Mouse (Mus musculus): ENCODE data around the gene Lhx2. TPM values are rescaled to one million over a fixed set of nuclear protein-coding genes. Genes with fewer than 3 reads are reported as not detected.

Gene Lhx2
- total and polyA plus RNA-seq, 2 experiments from 2014 or later = not detected

DNA sequence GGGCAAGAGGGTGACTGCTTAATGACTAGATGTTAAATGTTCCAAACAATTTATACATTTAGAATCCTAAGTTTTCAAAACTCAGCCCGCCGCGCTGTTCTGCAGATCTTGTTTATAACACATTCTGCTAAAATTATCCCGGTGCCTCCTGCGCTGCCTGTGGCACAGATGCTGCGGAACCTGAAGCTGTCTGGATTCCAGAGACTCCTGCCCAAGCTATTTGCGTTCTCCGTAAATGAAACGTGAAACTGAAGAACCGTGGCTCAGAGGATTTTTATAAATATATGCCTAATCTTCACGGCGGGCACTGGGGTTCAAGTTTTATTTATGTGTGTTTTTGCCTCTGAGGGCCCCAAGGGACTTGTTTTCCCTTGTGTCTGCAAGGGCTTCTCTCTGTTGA lies 64.2 kb downstream of the Lhx2 start:
- WGBS = 50% methylated on average over 12 of the region's 12 CpGs
- no peak for ATAC-seq (ENCODE audit: insufficient read depth, low read depth)

DNA sequence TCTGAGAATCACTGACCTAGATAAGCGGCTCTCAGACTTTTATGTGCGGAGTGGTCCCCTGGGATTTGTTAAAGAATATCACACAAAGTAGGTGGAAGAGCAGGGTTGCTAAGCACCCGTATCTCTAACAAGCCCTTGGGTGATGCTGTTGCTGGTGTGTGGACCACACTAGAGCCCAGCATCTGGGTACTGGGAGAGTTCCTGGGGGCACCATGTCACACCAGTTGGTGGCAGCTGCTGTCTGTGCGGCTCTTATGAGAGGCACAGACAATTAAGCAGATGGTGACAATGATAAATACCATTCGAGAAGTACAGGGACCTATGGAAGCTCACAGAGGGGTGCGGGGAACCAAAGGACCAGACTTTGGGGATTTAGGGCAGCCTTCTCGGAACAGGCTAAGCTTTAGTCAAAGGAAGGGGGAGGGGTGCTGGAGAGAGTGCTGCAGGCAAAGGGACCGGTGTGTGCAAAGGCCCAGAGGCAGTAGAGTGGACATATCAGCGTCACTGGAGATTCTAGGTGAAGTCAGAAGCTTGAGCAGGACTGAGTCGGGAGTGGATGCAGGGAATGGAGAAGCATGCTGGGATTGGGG lies 65.0 kb downstream of the Lhx2 start:
- TF ChIP-seq CTCF (IDR thresholded peaks at IDR 0.05; ENCODE audit: low read depth) = no peak
- no peak for TF ChIP-seq EP300 (IDR thresholded peaks at IDR 0.05; ENCODE audit: low read depth)
- no peaks in the 10 kb centered on the region for H3K9me3 ChIP-seq (replicated peaks; ENCODE audit: control insufficient read depth, low read length)
- H3K4me1 ChIP-seq (ENCODE audit: control insufficient read depth, insufficient read depth) = no peaks in the 10 kb centered on the region
- H3K4me3 ChIP-seq (ENCODE audit: low read depth, low read length) = no peak overlapping the region
- ATAC-seq (ENCODE audit: insufficient read depth, low read depth) = no peak
- 64% methylated on average over 10 of the region's 10 CpGs for WGBS
- H3K27ac ChIP-seq (ENCODE audit: low read depth) = no peak overlapping the region
- no peak overlapping the region for H3K9ac ChIP-seq (replicated peaks; ENCODE audit: low read depth, low read length)
- DNase-seq (ENCODE audit: low spot score) = no peak
- no peaks in the 10 kb centered on the region for H3K27me3 ChIP-seq (ENCODE audit: control insufficient read depth, insufficient read depth, low read length)
- no peaks in the 10 kb centered on the region for H3K36me3 ChIP-seq (replicated peaks; ENCODE audit: control insufficient read depth, insufficient read depth, low read length)
- no peak overlapping the region for H3K4me2 ChIP-seq (ENCODE audit: low read depth, low read length)

More for the DNA sequence above, 64.2 kb downstream of the Lhx2 start:
- H3K9me3 ChIP-seq (replicated peaks; ENCODE audit: control insufficient read depth, low read length) = no peaks in the 10 kb centered on the region
- no peak overlapping the region for H3K4me3 ChIP-seq (ENCODE audit: low read depth, low read length)
- no peaks in the 10 kb centered on the region for H3K4me1 ChIP-seq (ENCODE audit: control insufficient read depth, insufficient read depth)
- no peak overlapping the region for H3K27ac ChIP-seq (ENCODE audit: low read depth)
- H3K36me3 ChIP-seq (replicated peaks; ENCODE audit: control insufficient read depth, insufficient read depth, low read length) = no peaks in the 10 kb centered on the region
- TF ChIP-seq EP300 (IDR thresholded peaks at IDR 0.05; ENCODE audit: low read depth) (no peak), CTCF (IDR thresholded peaks at IDR 0.05; ENCODE audit: low read depth) (no peak)
- H3K27me3 ChIP-seq (ENCODE audit: control insufficient read depth, insufficient read depth, low read length) = no peaks in the 10 kb centered on the region
- no peak overlapping the region for H3K4me2 ChIP-seq (ENCODE audit: low read depth, low read length)
- DNase-seq (ENCODE audit: low spot score) = no peak
- no peak overlapping the region for H3K9ac ChIP-seq (replicated peaks; ENCODE audit: low read depth, low read length)

DNA sequence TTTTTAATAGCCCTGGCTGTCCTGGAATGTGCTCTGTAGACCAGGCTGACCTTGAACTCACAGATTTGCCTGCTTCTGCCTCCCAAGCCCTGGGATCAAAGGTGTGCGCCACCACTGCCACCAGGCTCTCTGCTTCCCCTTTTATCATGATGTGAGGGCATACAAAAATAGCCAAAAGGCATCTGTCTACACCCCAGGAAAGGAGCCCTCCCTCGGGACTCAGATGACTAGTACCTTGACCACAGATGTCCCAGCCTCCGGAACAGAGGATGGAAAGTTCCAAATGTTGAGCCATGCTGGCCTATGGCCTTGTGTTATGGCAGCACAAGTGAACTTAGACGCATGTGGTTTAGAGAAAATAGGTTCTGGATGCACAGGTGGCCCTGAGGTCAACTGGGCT lies 66.3 kb downstream of the Lhx2 start:
- 63% methylated on average over 4 of the region's 4 CpGs for WGBS
- Histone ChIP-seq H3K4me1 (ENCODE audit: control insufficient read depth, insufficient read depth) (no peaks in the 10 kb centered on the region), H3K27me3 (ENCODE audit: control insufficient read depth, insufficient read depth, low read length) (no peaks in the 10 kb centered on the region), H3K27ac (ENCODE audit: low read depth) (no peak overlapping the region), H3K4me2 (ENCODE audit: low read depth, low read length) (no peak overlapping the region), H3K9ac (replicated peaks; ENCODE audit: low read depth, low read length) (no peak overlapping the region), H3K36me3 (replicated peaks; ENCODE audit: control insufficient read depth, insufficient read depth, low read length) (no peaks in the 10 kb centered on the region), H3K4me3 (ENCODE audit: low read depth, low read length) (no peak overlapping the region), H3K9me3 (replicated peaks; ENCODE audit: control insufficient read depth, low read length) (no peaks in the 10 kb centered on the region)
- TF ChIP-seq CTCF (IDR thresholded peaks at IDR 0.05; ENCODE audit: low read depth) = no peak
- TF ChIP-seq EP300 (IDR thresholded peaks at IDR 0.05; ENCODE audit: low read depth) = no peak
- ATAC-seq (ENCODE audit: insufficient read depth, low read depth) (no peak), DNase-seq (ENCODE audit: low spot score) (no peak)

DNA sequence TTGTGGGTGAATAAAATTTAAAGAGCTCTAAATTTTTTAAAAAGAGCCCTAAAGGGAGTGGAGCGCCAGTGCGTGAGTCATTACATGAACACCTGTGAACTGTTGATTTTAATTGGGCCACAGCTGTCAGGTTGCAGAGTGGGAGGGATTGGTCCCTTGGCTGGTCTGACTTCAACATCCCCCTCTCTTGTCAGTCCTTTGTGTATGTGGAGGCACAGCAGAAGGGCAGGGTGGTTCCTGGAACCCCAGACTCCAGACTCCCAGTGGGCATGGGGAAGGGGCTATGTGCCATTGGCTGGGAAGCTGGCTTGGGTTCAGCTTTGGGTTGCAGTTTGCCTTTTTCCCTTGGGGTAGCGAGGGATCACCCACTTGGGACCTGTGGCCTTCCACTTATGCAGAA lies 70.2 kb downstream of the Lhx2 start:
- no peaks in the 10 kb centered on the region for H3K36me3 ChIP-seq (replicated peaks; ENCODE audit: control insufficient read depth, insufficient read depth, low read length)
- ATAC-seq (ENCODE audit: insufficient read depth, low read depth) (no peak), DNase-seq (ENCODE audit: low spot score) (no peak)
- H3K4me2 ChIP-seq (ENCODE audit: low read depth, low read length) = no peak overlapping the region
- no peaks in the 10 kb centered on the region for H3K4me1 ChIP-seq (ENCODE audit: control insufficient read depth, insufficient read depth)
- 84% methylated on average over 3 of the region's 3 CpGs for WGBS
- peaks cover 5% of the 10 kb centered on the region; the same call in 1 of the 2 replicates for H3K27me3 ChIP-seq (ENCODE audit: control insufficient read depth, insufficient read depth, low read length)
- no peak overlapping the region for H3K9ac ChIP-seq (replicated peaks; ENCODE audit: low read depth, low read length)
- H3K27ac ChIP-seq (ENCODE audit: low read depth) = no peak overlapping the region
- no peaks in the 10 kb centered on the region for H3K9me3 ChIP-seq (replicated peaks; ENCODE audit: control insufficient read depth, low read length)
- no peak for TF ChIP-seq EP300 (IDR thresholded peaks at IDR 0.05; ENCODE audit: low read depth)
- H3K4me3 ChIP-seq (ENCODE audit: low read depth, low read length) = no peak overlapping the region

DNA sequence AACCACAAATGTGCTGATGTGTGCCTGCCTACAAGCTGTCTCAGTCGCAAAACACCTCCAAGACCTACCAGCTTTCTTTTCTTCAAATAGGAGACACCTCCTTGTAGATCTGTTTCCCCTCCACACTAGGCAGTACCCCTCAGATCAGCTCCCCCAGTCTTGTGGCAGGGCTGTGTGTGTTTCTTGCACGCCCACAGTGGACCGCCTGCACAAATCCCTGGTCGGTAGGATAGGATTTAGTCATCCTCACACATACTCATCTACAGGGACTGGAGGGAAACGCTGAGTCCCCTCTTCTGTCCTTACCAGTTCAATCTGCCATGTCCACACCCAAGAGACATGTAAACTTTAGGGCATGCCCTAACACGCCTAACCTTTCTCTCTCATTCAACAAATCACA lies 71.1 kb downstream of the Lhx2 start:
- Histone ChIP-seq H3K4me3 (ENCODE audit: low read depth, low read length) (no peak overlapping the region), H3K9me3 (replicated peaks; ENCODE audit: control insufficient read depth, low read length) (no peaks in the 10 kb centered on the region), H3K4me2 (ENCODE audit: low read depth, low read length) (no peak overlapping the region), H3K27ac (ENCODE audit: low read depth) (no peak overlapping the region), H3K9ac (replicated peaks; ENCODE audit: low read depth, low read length) (no peak overlapping the region), H3K4me1 (ENCODE audit: control insufficient read depth, insufficient read depth) (no peaks in the 10 kb centered on the region), H3K36me3 (replicated peaks; ENCODE audit: control insufficient read depth, insufficient read depth, low read length) (no peaks in the 10 kb centered on the region), H3K27me3 (ENCODE audit: control insufficient read depth, insufficient read depth, low read length) (peaks cover 5% of the 10 kb centered on the region; the same call in 1 of the 2 replicates)
- DNase-seq (ENCODE audit: low spot score) (no peak), ATAC-seq (ENCODE audit: insufficient read depth, low read depth) (no peak)
- WGBS = 80% methylated on average over 6 of the region's 6 CpGs
- no peak for TF ChIP-seq CTCF (IDR thresholded peaks at IDR 0.05; ENCODE audit: low read depth)

DNA sequence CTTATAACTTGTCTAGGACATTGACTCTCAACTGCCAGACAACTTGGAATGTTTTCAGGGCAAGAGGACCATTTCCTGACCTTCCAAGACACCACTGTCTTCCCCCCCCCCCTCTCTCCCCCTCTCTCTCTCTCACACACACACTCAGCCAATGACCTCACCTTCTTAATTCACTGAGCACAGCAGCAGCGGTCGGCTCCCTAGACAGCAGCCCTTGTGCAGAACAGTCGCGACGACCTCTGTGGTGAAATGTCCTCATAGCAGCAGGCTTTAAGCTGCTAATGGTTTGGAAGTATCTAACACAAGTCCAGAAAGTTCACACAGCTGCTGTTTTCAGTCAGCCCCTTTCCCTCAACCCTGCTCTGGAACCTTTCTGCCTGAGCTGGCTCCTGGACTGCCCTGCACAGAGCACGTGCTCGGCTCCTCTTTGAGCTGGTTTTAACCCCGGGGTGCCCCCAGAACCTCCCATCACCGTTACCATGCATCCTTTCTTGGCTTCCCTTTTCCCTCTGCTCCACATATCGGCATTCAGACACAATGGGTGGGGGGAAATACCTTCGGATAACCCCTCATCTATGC lies 73.6 kb downstream of the Lhx2 start:
- DNase-seq (ENCODE audit: low spot score) (no peak), ATAC-seq (ENCODE audit: insufficient read depth, low read depth) (no peak)
- H3K4me3 ChIP-seq (ENCODE audit: low read depth, low read length) = no peak overlapping the region
- H3K4me1 ChIP-seq (ENCODE audit: control insufficient read depth, insufficient read depth) = no peaks in the 10 kb centered on the region
- TF ChIP-seq EP300 (IDR thresholded peaks at IDR 0.05; ENCODE audit: low read depth) (no peak), CTCF (IDR thresholded peaks at IDR 0.05; ENCODE audit: low read depth) (no peak)
- H3K9ac ChIP-seq (replicated peaks; ENCODE audit: low read depth, low read length) = no peak overlapping the region
- H3K9me3 ChIP-seq (replicated peaks; ENCODE audit: control insufficient read depth, low read length) = no peaks in the 10 kb centered on the region
- H3K4me2 ChIP-seq (ENCODE audit: low read depth, low read length) = no peak overlapping the region
- no peaks in the 10 kb centered on the region for H3K36me3 ChIP-seq (replicated peaks; ENCODE audit: control insufficient read depth, insufficient read depth, low read length)
- WGBS = 32% methylated on average over 11 of the region's 11 CpGs
- H3K27ac ChIP-seq (ENCODE audit: low read depth) = no peak overlapping the region
- H3K27me3 ChIP-seq (ENCODE audit: control insufficient read depth, insufficient read depth, low read length) = peaks cover 5% of the 10 kb centered on the region; the same call in 1 of the 2 replicates

Data from heart, postnatal 0 days (tissue).